Mouse (Mus musculus): ENCODE measurements at regions not wholly inside any gene's neighbourhood (a gene's known extent, or its start where the extent isn't known, plus 50 kb on each side); places are given as distances from the start of the nearest gene placed in this dataset.

DNA sequence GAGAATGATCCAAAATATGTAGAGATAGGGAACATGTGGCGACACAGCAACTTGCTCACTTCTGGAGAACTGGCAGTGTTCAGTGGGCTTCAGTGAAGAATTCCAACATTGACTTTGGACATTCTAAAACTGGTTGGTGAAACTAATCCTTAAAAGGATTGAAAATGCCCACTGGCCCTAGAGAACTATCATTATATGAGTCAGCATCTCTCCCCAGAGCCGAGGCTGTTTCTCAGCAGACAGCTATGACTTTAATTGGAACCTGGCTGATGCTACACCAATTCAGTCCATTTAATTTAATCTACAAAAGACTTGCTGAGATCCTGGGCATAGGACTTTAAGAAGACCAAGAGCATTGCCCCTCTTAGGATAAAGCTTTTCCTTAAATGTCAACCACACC is 72.4 kb upstream of the Dusp10 start:
- Histone ChIP-seq H3K9me3 (replicated peaks; ENCODE audit: control insufficient read depth, low read length) (no peaks in the 10 kb centered on the region), H3K27ac (ENCODE audit: low read length) (no peak overlapping the region), H3K9ac (ENCODE audit: low read depth, low read length) (no peak overlapping the region), H3K4me3 (ENCODE audit: low read depth, low read length) (no peak overlapping the region), H3K36me3 (ENCODE audit: control insufficient read depth, insufficient read depth) (no peaks in the 10 kb centered on the region), H3K4me2 (ENCODE audit: low read depth, low read length) (no peak overlapping the region), H3K27me3 (ENCODE audit: control insufficient read depth, insufficient read depth, low read depth, low read length) (no peaks in the 10 kb centered on the region), H3K4me1 (ENCODE audit: control insufficient read depth, low read depth, low read length) (no peaks in the 10 kb centered on the region)
- WGBS (ENCODE audit: insufficient replicate concordance): 70% methylated on average over 2 of the region's 2 CpGs
- ATAC-seq (ENCODE audit: low read depth): no peak

DNA sequence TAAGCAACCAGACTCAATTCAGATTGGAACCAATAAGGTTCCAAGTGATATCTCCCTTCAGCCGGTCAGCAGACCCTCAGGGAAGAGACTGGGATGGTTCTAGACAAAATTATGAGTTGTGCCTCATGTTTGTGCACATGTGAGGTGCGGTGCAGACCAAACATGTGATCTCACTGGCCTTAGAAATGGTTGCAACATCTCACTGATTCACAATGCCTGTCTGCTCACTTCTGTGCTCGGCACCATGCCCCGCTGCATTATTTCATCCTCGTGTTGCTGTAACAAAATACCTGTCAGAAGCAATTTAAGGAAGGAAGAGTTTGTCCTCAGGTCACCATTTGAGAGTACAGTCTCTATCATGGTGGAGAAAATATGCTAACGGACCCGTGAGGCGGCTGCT is 66.9 kb upstream of the Dusp10 start:
- WGBS (ENCODE audit: insufficient replicate concordance): 67% methylated on average over 8 of the region's 8 CpGs

DNA sequence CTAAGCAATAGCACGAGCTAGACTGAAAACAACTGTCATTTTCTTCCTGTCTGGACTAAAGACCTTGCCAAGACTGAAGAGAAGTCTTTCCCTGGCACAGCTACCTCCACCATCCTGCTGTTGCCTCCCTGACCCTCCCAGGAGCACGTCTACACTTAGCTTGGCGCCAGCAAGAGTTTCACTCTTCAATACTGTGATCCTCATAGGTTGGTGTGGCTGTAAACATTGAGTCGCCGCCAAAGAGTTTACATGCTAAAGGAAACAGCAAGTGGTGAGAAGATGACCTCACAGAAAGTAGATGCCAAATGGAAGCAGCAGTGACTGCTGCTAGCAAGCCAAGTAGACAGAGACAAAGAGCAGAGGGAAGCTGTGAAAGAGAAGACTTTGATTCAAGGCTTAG is 66.0 kb upstream of the Dusp10 start:
- Histone ChIP-seq H3K9ac (ENCODE audit: low read depth, low read length) (no peak overlapping the region), H3K4me3 (ENCODE audit: low read depth, low read length) (no peak overlapping the region), H3K9me3 (replicated peaks; ENCODE audit: control insufficient read depth, low read length) (no peaks in the 10 kb centered on the region), H3K27me3 (ENCODE audit: control insufficient read depth, insufficient read depth, low read depth, low read length) (no peaks in the 10 kb centered on the region), H3K36me3 (ENCODE audit: control insufficient read depth, insufficient read depth) (no peaks in the 10 kb centered on the region), H3K27ac (ENCODE audit: low read length) (no peak overlapping the region), H3K4me2 (ENCODE audit: low read depth, low read length) (no peak overlapping the region), H3K4me1 (ENCODE audit: control insufficient read depth, low read depth, low read length) (no peaks in the 10 kb centered on the region)
- WGBS (ENCODE audit: insufficient replicate concordance): 50% methylated on average over 5 of the region's 5 CpGs
- ATAC-seq (ENCODE audit: low read depth): no peak

More for the DNA sequence above, 66.9 kb upstream of the Dusp10 start:
- Histone ChIP-seq H3K27ac (ENCODE audit: low read length) (no peak overlapping the region), H3K27me3 (ENCODE audit: control insufficient read depth, insufficient read depth, low read depth, low read length) (no peaks in the 10 kb centered on the region), H3K4me3 (ENCODE audit: low read depth, low read length) (no peak overlapping the region), H3K9me3 (replicated peaks; ENCODE audit: control insufficient read depth, low read length) (no peaks in the 10 kb centered on the region), H3K4me1 (ENCODE audit: control insufficient read depth, low read depth, low read length) (no peaks in the 10 kb centered on the region), H3K4me2 (ENCODE audit: low read depth, low read length) (no peak overlapping the region), H3K9ac (ENCODE audit: low read depth, low read length) (no peak overlapping the region), H3K36me3 (ENCODE audit: control insufficient read depth, insufficient read depth) (no peaks in the 10 kb centered on the region)
- ATAC-seq (ENCODE audit: low read depth): no peak

DNA sequence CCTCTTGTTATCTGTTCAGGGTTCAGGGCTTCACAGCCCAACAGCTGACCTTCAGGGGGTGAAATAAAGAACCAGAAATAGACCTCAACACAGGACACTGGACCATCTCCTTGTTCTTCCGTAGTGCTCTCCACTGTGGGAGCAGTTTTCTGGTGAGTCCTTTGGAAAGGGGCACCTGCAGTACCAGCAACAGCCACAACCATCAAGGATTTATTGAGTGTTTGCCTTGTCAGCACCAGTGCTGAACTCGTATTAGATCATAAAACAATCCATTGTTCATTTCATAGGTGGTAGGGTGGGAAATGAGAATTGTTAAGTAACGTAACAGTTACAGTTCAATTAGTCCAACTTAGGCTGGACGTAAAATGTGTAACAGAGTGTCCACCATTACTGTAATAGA is 63.9 kb upstream of the Dusp10 start:
- Histone ChIP-seq H3K4me1 (ENCODE audit: control insufficient read depth, low read depth, low read length) (no peaks in the 10 kb centered on the region), H3K36me3 (ENCODE audit: control insufficient read depth, insufficient read depth) (no peaks in the 10 kb centered on the region), H3K27ac (ENCODE audit: low read length) (no peak overlapping the region), H3K4me2 (ENCODE audit: low read depth, low read length) (no peak overlapping the region), H3K9ac (ENCODE audit: low read depth, low read length) (no peak overlapping the region), H3K9me3 (replicated peaks; ENCODE audit: control insufficient read depth, low read length) (no peaks in the 10 kb centered on the region), H3K27me3 (ENCODE audit: control insufficient read depth, insufficient read depth, low read depth, low read length) (no peaks in the 10 kb centered on the region), H3K4me3 (ENCODE audit: low read depth, low read length) (no peak overlapping the region)
- no peak for ATAC-seq (ENCODE audit: low read depth)
- 66% methylated on average over 4 of the region's 4 CpGs for WGBS (ENCODE audit: insufficient replicate concordance)

- no peak for ATAC-seq (ENCODE audit: low read depth)
- no peak overlapping the region for H3K27ac ChIP-seq (ENCODE audit: low read length)
- H3K4me2 ChIP-seq (ENCODE audit: low read depth, low read length): no peak overlapping the region
- no peaks in the 10 kb centered on the region for H3K27me3 ChIP-seq (ENCODE audit: control insufficient read depth, insufficient read depth, low read depth, low read length)
- H3K4me1 ChIP-seq (ENCODE audit: control insufficient read depth, low read depth, low read length): no peaks in the 10 kb centered on the region
- no peaks in the 10 kb centered on the region for H3K36me3 ChIP-seq (ENCODE audit: control insufficient read depth, insufficient read depth)
- no peak overlapping the region for H3K4me3 ChIP-seq (ENCODE audit: low read depth, low read length)
- H3K9me3 ChIP-seq (replicated peaks; ENCODE audit: control insufficient read depth, low read length): no peaks in the 10 kb centered on the region
- H3K9ac ChIP-seq (ENCODE audit: low read depth, low read length): no peak overlapping the region
- 60% methylated on average over 2 of the region's 2 CpGs for WGBS (ENCODE audit: insufficient replicate concordance)
Measured at GRCm38 (mm10) chr1:183954086-183954485, 59.0 kb upstream of the Dusp10 start.

DNA sequence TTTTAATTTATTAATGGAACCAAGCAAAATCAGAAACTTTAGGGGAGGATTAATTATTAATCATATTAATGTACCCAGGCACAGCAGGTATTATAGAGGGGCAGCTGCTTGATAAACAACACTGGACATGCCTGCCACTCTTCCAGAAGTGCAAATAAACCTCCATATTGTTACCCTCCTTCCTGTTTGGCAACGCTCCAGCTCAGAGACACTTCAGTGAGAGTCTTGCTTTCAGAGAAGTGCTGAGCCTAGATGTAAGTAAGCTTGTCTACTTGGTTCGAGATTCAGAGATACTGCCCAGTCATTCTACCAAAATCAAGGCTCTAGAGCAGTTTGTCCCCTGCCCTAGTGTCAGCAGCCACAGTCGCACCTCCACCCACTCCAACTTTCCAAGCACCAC is 56.7 kb upstream of the Dusp10 start:
- no peak for ATAC-seq (ENCODE audit: low read depth)
- Histone ChIP-seq H3K4me2 (ENCODE audit: low read depth, low read length) (no peak overlapping the region), H3K4me3 (ENCODE audit: low read depth, low read length) (no peak overlapping the region), H3K27me3 (ENCODE audit: control insufficient read depth, insufficient read depth, low read depth, low read length) (no peaks in the 10 kb centered on the region), H3K4me1 (ENCODE audit: control insufficient read depth, low read depth, low read length) (no peaks in the 10 kb centered on the region), H3K36me3 (ENCODE audit: control insufficient read depth, insufficient read depth) (no peaks in the 10 kb centered on the region), H3K27ac (ENCODE audit: low read length) (no peak overlapping the region), H3K9me3 (replicated peaks; ENCODE audit: control insufficient read depth, low read length) (no peaks in the 10 kb centered on the region), H3K9ac (ENCODE audit: low read depth, low read length) (no peak overlapping the region)
- WGBS (ENCODE audit: insufficient replicate concordance): 55% methylated on average over 3 of the region's 3 CpGs

GRCm38 (mm10) chr1:183961383-183961782 is 51.7 kb upstream of the Dusp10 start:
- Histone ChIP-seq H3K36me3 (ENCODE audit: control insufficient read depth, insufficient read depth) (no peaks in the 10 kb centered on the region), H3K27ac (ENCODE audit: low read length) (no peak overlapping the region), H3K4me1 (ENCODE audit: control insufficient read depth, low read depth, low read length) (no peaks in the 10 kb centered on the region), H3K4me2 (ENCODE audit: low read depth, low read length) (no peak overlapping the region), H3K9ac (ENCODE audit: low read depth, low read length) (no peak overlapping the region), H3K27me3 (ENCODE audit: control insufficient read depth, insufficient read depth, low read depth, low read length) (no peaks in the 10 kb centered on the region), H3K4me3 (ENCODE audit: low read depth, low read length) (no peak overlapping the region), H3K9me3 (replicated peaks; ENCODE audit: control insufficient read depth, low read length) (no peaks in the 10 kb centered on the region)
- ATAC-seq (ENCODE audit: low read depth): no peak
- WGBS (ENCODE audit: insufficient replicate concordance): 42% methylated on average over 2 of the region's 2 CpGs

- H3K4me2 ChIP-seq (ENCODE audit: low read depth, low read length): no peak overlapping the region
- ATAC-seq (ENCODE audit: low read depth): no peak
- no peaks in the 10 kb centered on the region for H3K27me3 ChIP-seq (ENCODE audit: control insufficient read depth, insufficient read depth, low read depth, low read length)
- no peak overlapping the region for H3K27ac ChIP-seq (ENCODE audit: low read length)
- 68% methylated on average over 2 of the region's 2 CpGs for WGBS (ENCODE audit: insufficient replicate concordance)
- H3K4me1 ChIP-seq (ENCODE audit: control insufficient read depth, low read depth, low read length): no peaks in the 10 kb centered on the region
- no peak overlapping the region for H3K4me3 ChIP-seq (ENCODE audit: low read depth, low read length)
- H3K9ac ChIP-seq (ENCODE audit: low read depth, low read length): no peak overlapping the region
- H3K9me3 ChIP-seq (replicated peaks; ENCODE audit: control insufficient read depth, low read length): no peaks in the 10 kb centered on the region
- no peaks in the 10 kb centered on the region for H3K36me3 ChIP-seq (ENCODE audit: control insufficient read depth, insufficient read depth)
Measured at GRCm38 (mm10) chr1:183962486-183962885, 50.6 kb upstream of the Dusp10 start.

DNA sequence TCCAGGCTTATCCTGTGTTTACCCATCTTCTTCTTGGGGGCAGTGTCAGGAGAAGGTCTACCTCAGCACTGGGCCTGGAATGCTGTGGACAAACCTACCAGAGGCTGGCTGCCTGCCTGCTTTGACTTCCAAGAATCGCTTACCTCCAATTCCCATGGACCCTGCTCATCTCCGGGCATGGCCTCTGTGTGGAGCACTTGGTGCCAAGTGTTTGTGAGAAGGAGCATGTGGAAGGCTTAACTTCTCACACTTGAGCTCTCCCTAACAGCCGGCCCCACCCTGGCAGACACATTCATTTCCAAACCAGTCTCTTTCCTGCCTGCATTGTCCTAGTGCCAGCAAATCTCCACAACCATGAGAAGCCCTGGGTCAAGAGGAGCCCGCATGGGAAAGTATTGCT is 49.8 kb upstream of the Dusp10 start:
- Histone ChIP-seq H3K4me1 (ENCODE audit: control insufficient read depth, low read depth, low read length) (no peaks in the 10 kb centered on the region), H3K36me3 (ENCODE audit: control insufficient read depth, insufficient read depth) (no peaks in the 10 kb centered on the region), H3K27ac (ENCODE audit: low read length) (no peak overlapping the region), H3K4me3 (ENCODE audit: low read depth, low read length) (no peak overlapping the region), H3K4me2 (ENCODE audit: low read depth, low read length) (no peak overlapping the region), H3K27me3 (ENCODE audit: control insufficient read depth, insufficient read depth, low read depth, low read length) (no peaks in the 10 kb centered on the region), H3K9ac (ENCODE audit: low read depth, low read length) (no peak overlapping the region), H3K9me3 (replicated peaks; ENCODE audit: control insufficient read depth, low read length) (no peaks in the 10 kb centered on the region)
- ATAC-seq (ENCODE audit: low read depth): no peak
- WGBS (ENCODE audit: insufficient replicate concordance): 67% methylated on average over 4 of the region's 4 CpGs

All from liver, embryonic 16.5 days (tissue).